Mouse (Mus musculus): Measurements from ENCODE around the gene Znrf2.

DNA sequence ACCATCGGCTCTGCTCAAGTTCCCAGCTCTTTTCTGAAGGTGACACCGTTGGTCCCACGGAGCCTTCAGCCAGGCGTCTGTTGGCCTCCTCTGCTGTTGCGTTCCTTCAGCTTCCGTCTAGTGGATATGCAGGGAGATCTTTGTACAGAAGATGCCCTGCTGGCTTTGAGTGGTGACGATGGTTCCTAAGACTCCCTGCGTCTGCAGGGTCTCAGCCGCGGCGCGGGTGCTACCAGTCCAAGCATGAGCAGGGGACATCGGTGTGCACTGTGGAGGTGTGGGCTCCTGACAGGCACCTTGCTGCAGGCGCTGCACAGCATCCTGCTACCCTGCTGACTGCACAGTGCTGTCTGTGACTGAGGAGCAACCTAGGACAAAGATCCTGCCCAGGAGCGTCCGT lies 107.8 kb downstream of the Znrf2 start:
- no peak for TF ChIP-seq POLR2A (IDR thresholded peaks at IDR 0.05; ENCODE audit: insufficient read depth, low read depth, low read length)
- no peak for TF ChIP-seq CTCF (IDR thresholded peaks at IDR 0.05; ENCODE audit: insufficient read depth, low read depth, low read length)

Data from olfactory bulb, adult 2 months (tissue).